Mouse (Mus musculus) layer of hippocampus, adult 18-20 months (tissue): ENCODE measurements around the gene Prex1. TPM values are rescaled to one million over a fixed set of nuclear protein-coding genes. Genes with fewer than 3 reads are reported as not detected.

Experiments used
- DNase-seq, 2 experiments: peaks; one replicate each; pipeline ENCODE4 v3.0.0; 2022; ENCODE audit warnings: low spot score in 2 of 2
- total RNA-seq, 2 experiments: library from RNA; stranded (reverse); gene quantifications; 2 replicates each; pipeline ENCODE4 v1.2.3; 2021

Gene Prex1
- total RNA-seq, 2 experiments from 2014 or later, result 67.8 to 68.8 TPM

- DNase-seq, result peak; percentile 44 to 57
Measured at GRCm38 (mm10) chr2:166664506-166664905, 49.1 kb downstream of the Prex1 start.

GRCm38 (mm10) chr2:166663250-166663961 is 50.2 kb downstream of the Prex1 start:
- DNase-seq, result peak in 1 of 2 experiments; percentile 40

- DNase-seq, result peak in 1 of 2 experiments; percentile 67
Measured at GRCm38 (mm10) chr2:166662595-166663160, 51.0 kb downstream of the Prex1 start.

GRCm38 (mm10) chr2:166661971-166662370 is 51.7 kb downstream of the Prex1 start:
- no peak for DNase-seq

DNA sequence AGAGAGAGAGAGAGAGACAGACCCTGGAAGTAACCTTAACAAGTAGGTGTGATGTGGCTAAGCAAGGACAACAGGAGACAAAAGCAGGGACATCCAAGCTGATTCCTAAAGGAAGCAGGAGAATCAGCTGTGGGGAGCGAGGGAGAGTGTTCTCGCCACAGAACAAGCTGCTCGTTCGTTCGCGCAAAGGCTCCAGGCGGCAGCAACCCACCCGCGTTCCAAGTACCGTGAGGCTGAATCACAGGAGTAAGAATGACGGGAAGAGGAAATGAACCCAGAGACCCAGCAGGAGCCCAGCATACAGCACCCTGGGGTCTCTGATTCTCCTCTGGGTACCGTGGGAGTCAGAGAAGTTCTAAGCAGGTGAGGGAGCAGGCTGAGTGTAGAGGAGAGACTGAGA is 52.1 kb downstream of the Prex1 start:
- DNase-seq, result peak in 1 of 2 experiments; percentile 62

DNA sequence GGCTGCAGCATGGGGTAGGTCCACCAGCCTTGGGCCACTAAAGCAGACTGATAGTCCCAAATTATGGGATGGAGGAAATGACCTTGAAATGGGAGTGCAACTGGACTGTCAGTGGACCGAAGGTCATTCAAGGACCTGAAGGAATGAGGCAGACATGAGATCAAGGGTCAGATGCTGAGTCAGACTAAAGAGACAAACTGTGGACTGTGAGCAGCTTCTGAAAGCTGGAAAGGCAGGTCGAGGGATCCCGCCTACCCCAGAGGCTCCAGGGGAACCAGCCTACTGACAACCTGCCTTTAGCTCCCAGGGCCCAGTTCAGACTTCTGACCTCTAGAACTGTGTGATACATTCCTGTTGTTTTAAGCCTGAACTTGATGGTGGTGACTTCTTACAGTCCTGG is 55.3 kb downstream of the Prex1 start:
- DNase-seq, result no peak

DNA sequence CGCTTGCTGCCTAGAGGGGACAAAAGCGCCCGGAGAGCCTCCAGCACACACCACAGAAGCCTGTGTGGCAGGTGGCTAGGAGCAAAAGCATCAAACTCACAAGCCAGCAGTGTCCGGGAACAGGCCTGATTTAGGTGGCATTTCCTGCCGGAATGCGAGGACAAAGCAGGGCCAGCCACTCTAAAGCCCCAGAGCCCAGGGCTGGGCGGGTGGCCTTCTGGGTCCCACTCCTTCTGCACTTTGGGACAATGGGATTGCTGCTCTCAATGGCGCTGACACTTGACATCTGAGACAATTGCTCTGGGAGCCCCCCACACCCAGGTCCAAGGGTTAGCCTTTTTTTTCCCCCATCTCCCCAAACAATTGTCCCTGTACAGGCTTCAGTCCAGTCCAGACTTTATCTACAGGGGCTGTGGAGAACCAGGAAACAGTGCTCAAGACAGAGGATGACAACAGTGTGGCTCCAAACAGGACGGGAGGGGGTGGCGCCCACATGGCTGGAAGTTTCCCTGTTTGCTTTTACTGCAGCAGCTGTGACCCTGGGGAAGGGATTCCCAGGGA is 56.1 kb downstream of the Prex1 start:
- DNase-seq, result no peak

DNA sequence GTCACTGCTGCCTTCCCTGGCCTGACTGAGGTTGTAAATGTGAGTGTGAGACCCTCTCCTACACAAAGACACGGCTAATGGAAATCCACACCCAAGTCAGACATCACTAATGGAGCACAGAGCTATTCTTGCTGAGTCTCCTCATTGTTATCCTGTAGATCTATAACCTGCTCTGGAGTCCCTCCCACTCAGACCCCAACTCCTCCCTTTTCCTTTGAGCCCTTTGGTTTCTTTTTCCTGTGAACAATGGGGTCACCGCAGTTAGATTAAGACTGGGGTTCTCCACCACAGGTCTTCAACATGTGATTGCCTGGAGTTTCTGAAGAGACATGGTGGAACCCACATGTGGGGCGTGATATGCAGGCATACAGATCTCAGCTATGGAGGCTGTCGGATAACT is 57.0 kb downstream of the Prex1 start:
- no peak for DNase-seq

DNA sequence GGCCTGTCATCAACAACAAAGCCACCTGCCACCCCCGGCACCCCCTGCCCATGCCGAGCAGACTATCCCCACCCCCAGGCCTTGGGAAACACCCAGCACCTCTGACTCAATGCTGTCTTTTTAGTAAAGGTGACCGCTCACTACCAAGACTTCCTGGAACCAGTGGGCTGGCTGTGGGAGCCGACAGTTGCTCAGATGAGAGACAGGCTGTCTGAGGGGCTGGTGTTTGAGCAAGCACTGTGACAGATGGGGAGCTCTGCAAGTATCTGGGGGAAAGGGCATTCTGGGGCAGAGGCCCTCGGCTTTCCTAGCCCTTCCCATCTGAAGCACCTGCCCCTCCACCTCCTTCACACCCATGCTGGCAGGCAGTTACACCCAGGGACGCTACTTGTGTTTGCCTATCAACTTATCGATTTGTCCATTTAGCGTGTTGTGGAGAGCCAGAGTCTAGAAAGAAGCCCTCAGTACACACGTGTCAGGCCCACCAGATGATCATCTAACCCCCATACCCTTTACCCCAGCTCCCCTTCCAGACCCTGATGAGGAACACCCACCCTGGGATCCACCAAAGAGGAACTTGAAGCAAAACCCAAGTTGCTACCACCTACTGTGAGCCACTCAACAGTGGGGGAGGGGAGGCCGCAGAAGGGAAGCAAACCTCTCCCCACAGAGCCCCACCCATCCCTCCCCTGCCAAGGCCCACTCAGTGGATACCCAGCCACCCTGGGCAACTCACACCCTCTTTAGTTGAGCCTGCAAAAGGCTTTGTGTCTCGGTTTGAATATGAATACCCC is 57.7 kb downstream of the Prex1 start:
- DNase-seq, result no peak

DNA sequence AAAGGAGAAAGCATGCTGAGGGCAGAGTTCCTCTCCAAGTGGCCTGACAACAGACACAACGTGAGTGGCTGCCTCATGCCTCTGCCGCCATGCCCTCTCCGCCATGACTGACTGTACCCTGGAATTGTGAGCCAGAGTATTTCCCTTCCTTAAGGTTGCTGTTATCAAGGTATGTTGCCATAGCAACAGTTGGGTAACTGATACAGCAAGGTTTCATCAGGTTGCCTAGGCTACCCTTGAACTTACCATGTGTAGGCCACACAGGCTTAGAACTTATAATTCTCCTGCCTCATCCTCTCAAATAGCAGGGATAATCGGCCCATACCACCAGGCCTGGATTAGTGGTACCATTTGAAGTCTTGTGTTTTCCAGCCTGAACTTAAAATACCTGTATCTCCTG is 58.3 kb downstream of the Prex1 start:
- no peak for DNase-seq

DNA sequence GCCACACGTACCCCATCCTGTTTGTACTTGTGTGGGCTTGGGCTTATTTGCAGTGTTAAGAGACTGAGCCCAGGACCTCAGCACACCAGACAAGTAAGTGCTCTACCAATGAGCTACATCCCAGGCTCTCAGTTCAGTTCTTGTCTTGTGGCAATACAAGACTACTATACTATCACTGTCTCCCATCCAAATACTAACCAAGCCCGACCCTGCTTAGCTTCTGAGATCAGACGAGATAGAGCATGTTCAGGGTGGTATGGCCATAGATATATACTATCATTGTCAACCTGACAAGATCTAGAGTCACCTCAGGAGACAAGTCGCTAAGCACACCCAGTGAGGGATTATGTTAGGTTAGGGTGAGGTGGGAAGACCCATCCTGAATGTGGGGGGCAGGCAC is 58.8 kb downstream of the Prex1 start:
- no peak for DNase-seq

DNA sequence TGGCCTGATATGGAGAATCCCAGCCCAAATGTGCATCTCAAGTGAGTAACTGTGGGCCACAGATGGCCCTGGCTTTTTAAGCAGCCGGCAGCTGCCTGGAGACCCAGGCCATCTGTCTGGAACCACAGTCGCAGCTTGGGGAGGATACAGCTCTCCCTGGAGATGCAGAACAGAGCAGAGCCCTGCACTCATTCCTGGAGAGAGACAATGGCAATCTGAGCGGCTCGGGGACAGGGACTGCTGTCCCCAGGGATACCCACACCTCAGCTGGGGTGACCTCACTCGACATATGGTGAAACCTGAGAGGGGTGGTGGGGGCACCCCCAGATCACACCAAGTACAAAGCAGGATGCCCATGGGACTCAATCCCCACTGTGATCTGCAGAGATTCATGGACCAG is 60.1 kb downstream of the Prex1 start:
- peak in 1 of 2 experiments; percentile 66 for DNase-seq

DNA sequence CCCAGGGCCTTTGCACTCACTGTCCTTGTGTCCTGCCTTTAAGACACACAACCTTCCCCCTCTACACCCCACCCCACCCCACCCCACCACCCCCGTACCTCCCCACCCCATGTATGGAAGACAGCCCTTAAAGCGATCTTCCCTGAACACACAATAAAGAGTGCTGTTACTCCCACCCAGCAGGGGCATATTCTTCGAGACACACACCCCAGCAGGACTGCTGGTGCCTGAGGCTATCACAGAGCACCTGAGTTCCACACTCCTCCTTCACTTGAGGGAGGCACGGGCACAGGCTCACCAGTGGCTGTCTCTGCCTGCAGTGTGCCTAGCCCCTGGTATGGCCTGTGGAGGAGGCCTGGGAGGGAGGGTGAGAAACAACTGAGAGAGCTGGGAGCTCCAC is 61.0 kb downstream of the Prex1 start:
- no peak for DNase-seq

GRCm38 (mm10) chr2:166651317-166652030 is 62.2 kb downstream of the Prex1 start:
- DNase-seq, result no peak

DNA sequence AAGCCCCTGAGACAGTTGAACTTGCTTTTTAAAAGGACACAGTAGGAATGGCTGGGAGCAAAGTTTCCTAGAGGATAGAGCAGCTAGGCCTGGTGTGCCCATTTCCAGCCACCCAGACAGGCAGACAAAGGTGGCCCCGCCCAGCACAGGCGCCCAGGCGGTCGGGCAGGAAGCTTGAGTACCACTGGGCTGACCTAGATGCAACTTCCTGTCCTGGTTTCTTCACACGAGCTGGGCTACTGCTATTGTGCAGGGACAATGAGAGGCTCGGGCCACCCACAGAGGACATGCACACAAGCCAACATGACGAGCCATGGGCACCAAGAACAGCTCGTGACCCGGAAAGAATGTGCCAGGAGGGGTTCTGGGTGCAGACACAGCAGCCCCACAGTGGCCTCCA is 63.2 kb downstream of the Prex1 start:
- no peak for DNase-seq

GRCm38 (mm10) chr2:166647242-166647641 is 66.4 kb downstream of the Prex1 start:
- DNase-seq, result no peak

DNA sequence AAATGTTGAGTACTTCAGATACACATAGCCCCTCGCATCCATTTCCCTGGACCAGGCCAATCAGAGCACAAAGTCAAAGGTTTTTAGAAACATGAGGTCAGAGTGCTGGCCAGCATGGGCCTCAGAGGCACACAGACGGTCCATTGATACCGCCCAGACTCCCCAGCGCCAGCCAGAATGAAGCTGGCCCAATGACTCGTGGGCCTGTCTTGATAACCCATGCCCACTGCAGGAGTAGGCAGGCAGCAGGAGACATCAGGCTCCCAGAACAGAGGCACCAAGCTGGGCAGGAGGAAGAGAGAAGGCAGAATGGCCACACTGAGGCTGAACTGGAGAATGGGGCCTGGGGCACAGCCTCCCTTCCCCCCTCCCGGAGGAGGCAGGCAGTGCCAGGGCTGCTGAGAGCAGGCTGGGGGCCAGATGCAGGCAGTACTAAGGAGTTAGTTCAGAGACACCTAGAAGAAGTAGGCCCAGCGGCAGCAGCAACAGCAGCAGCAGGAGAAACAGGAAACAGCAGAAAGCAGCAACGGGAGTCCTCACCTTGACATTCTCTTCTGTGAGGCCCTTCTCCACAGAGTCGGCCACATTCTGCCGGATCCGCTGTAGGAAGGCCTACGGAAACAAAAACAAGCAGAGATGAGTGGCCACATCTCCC is 67.1 kb downstream of the Prex1 start:
- peak in 1 of 2 experiments; percentile 52 for DNase-seq

DNA sequence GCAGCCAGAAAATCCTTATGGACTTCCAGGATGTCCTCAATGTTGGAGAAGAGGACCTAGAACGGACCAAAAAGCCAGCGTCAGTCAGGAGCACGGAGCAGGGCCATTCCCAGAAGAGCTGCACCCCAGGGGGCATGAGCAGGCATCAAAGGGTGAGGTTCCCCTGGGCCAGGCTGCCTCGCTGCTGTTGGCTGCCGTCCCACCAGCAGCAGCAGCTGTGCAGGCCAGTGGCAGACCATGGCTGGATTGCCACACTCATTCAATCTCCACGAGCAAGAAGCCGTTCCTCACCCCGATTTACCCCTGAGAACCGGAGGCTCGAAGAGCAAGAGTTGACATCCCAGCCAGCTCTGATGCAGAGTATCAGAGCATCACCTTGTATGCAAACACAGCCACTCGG is 68.8 kb downstream of the Prex1 start:
- no peak for DNase-seq

- peak in 1 of 2 experiments; percentile 50 for DNase-seq
Measured at GRCm38 (mm10) chr2:166642581-166642987, 71.0 kb downstream of the Prex1 start.

DNA sequence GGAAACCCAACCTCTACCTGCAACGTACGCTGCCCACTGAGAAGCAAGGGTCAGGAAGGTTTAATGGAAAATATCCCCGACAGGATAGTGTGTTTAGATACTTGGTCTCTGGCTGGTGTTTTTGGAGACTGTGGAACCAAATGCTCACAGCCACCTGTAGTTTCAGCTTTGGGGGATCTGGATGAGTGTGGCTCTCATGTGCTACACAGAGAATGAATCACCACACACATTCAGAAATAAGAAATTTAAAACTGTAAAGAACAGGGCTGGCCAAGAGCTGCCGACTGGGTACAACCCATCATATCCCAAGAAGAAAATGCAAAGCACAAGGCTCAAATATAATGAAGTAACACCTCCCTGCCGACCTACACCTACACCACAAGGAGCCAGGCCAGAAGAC is 73.9 kb downstream of the Prex1 start:
- no peak for DNase-seq
